Mouse (Mus musculus): ENCODE data around the gene Eri2. TPM values are rescaled to one million over a fixed set of nuclear protein-coding genes. Genes with fewer than 3 reads are reported as not detected.

The Eri2 gene
- 9.0 and 9.4 TPM in 2 replicates for polyA plus RNA-seq (2015; fragmentation: Nextera tagmentation; extraction: Ambion mirVana)

DNA sequence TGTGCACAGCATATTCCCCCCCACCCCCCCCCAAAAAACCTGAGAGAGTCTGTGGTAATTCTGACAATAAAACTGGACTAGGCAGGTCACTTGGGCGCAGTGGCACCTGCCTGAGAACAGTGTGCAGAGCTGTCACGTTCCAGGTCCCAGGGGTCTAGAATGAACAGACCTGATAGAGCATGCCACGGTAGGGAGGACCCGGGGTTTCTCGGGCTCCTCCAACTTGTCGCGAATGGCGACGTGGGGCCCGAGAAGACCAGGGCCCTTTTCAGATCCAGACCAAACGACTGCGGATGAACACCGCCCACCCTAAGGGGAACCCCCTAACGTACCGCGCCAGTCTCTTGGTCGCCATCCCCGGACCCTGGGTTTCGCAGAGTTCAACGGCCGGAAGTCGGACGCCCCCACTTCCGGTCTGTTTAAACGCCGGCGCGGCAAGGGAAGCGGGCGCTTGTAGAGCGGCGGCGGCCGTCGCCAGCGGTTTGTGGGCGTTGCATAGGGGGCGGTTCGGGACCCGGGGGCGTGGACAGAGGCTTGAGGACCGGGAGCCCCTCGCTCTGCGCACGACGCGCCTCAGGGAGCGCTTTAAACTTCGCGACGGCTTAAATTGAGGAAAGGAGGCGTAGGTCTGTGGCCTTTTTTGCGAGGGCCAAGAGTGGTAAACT, at the start of gene Eri2, which contains the start of gene Rexo5:
Eri2 (minus strand) TSS at position 473 of the 665 bp plus-strand sequence.
Rexo5 (plus strand) TSS at position 421 of the 665 bp plus-strand sequence.

DNA sequence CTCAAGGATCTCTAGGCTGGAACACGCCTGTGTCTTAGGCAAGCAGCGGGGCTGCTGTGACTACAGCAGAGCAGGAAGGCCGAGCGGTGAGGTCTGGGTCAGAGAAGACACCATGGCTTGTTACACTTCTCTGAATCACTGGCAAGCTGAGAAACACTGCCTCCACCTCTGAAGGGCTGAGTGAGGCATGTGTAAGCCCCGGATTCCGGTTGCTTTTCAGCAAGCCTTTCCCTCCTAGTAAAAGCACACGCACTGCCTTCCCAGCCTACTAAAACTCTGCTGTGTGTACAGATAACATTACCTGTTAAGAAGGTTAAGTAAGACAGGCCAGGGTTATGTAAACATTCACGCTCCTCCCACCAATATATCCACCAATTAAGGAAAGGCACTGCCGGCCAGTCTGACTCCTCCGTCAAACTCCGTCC, 33.3 kb downstream of the Eri2 start, which contains the start of gene Acsm3:
Acsm3 (plus strand) TSS at position 397 of the 425 bp plus-strand sequence.

GRCm38 (mm10) chr7:119720253-119720946, 73.5 kb downstream of the Eri2 start, which contains the start of gene Thumpd1:
Gene Thumpd1, minus strand, starts transcription at chr7:119720798.

Other genes starting within 250 kb of the Eri2 start
- gene Acsm2, start 239.7 kb downstream of the Eri2 start, polyA plus RNA-seq (2015; fragmentation: Nextera tagmentation; extraction: Ambion mirVana), result not detected in 2 replicates
- not detected in 2 replicates for gene Acsm1, start 187.0 kb downstream of the Eri2 start, polyA plus RNA-seq (2015; fragmentation: Nextera tagmentation; extraction: Ambion mirVana)
- not detected in 2 replicates for gene Acsm4, start 104.0 kb downstream of the Eri2 start, polyA plus RNA-seq (2015; fragmentation: Nextera tagmentation; extraction: Ambion mirVana)
- gene Thumpd1, start 73.3 kb downstream of the Eri2 start, polyA plus RNA-seq (2015; fragmentation: Nextera tagmentation; extraction: Ambion mirVana), result 44.6 and 47.4 TPM in 2 replicates
- gene Acsm3, start 33.1 kb downstream of the Eri2 start, polyA plus RNA-seq (2015; fragmentation: Nextera tagmentation; extraction: Ambion mirVana), result 0.13 and 0.43 TPM in 2 replicates
- gene Rexo5, start 52 bp downstream of the Eri2 start, polyA plus RNA-seq (2015; fragmentation: Nextera tagmentation; extraction: Ambion mirVana), result 6.6 TPM in 2 replicates
- gene Lyrm1, start 101.8 kb upstream of the Eri2 start, polyA plus RNA-seq (2015; fragmentation: Nextera tagmentation; extraction: Ambion mirVana), result 21.3 and 21.6 TPM in 2 replicates
- 11.3 and 11.8 TPM in 2 replicates for gene Dcun1d3, start 102.2 kb upstream of the Eri2 start, polyA plus RNA-seq (2015; fragmentation: Nextera tagmentation; extraction: Ambion mirVana)

Measured in neural tube, postnatal 0 days (tissue).